Mouse (Mus musculus) mouse embryonic stem cell (cell line): ENCODE data around the gene Pik3cg.

Experiments
- in situ Hi-C, 2 experiments: fragments of 300-500 bp; cut with MboI; formaldehyde crosslinking; loops; 1 replicate in 1 of 2; 3 replicates in 1 of 2; pipeline ENCODE4 v1.14.3; 2019 to 2020; ENCODE audit warnings: low sequenced_read_pairs in 2 of 2, low pct_unique_long_range_greater_than_20kb in 1 of 2, mixed read lengths in 1 of 2; ENCODE audit not compliant: unreplicated experiment in 1 of 2

The Pik3cg gene

DNA sequence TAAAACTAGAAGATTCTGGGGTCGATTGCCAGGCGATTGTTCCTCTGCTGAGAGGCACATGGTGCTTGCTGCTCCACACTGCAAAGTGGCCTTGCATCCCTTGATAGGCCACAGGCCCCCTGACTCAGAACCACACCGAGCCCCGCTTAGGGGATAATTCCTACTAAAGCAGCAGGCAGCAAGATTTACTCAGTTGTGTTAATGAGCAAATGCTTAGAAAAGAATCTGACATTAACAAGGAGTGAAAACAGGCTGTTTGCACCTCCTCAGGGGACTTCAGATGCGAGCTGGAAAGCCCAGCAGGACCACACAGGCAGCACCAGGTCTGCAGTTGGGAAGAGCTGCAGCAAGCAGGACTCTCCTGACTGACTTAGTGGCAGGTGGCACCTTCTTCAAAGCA, 39.3 kb downstream of the Pik3cg start:
- in situ Hi-C loops = no loop called here

DNA sequence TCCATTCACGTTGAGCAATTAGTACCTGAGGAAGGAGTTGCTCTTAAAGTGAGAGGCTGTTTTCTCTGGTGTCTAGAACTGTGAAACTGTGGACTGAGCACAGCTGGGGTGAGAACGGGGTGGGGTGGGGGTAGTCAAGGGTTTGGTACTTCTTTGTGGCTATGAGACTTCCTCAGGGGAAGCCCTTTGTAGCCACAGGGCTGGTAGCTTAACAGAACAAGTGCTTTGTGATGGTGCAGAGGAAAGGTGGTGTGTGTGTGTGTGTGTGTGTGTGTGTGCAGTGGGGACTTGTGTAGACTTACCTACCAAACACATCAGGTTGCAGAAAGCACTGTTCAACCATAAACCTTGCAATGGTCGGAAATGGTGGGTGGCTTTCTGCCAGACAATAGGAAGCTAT, 39.7 kb downstream of the Pik3cg start:
- in situ Hi-C loops = no loop called here

DNA sequence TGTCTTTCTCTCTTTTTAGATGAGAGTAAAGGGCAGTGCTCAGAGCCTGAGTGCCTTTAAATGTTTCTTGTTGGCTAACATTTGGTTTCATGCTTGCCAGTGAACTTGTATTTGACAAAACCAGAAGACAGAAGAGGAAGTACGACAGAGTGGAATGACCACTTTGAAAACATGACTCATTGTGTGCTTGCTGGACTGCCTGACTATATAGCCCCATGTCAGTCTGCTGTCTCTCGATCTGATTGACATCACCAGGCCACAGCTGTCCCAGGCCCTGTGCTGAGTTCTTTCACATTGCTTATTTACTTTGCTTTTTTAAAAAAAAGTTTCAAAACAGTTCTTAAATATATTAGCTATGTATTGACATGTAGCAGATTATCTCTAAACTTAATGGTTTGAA, 44.8 kb downstream of the Pik3cg start:
- in situ Hi-C loops = no loop called here

DNA sequence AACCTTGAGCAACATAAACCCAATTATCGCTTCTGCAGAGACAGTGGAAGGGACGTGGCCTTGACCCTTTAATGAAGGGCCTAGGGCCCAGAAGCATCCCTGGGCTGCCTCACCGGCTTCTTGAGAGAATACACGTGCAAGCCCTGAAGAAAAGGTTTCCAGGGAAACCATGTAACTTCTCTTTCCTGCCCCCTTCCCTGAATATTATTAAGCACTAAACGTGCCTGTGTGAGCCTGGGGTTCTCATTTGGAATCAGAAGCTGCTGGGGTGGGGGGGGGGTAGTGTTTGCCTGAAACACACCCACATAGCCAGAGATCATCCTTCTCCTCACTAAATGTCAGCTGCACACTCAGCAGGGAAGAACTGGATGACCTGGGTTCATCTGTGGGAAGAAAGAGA, 49.7 kb downstream of the Pik3cg start:
- in situ Hi-C loops = no loop called here

DNA sequence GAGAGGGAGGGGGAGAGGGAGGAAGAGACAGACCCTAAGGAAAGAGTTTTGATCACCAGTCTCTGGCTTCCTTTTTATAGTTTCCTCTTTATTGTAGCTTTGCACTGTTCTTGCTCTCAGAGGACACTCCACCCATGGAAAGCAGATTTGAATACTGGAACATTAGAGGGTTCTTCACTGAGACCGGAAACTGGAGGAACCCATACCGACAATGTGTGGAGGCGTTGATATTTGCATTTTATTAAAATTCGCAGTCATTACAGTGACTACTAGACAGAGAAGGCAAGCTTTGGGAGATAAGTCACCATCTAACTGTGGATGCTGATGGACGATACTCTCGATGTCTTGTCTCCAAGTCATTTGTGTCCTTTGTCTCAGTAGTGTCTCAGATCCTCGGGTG, 61.9 kb downstream of the Pik3cg start:
- in situ Hi-C loops = loop anchor here in 1 of 2 experiments (5.0 kb wide), 1 partner anchor 164 kb away; no protein-coding TSS in a partner anchor

DNA sequence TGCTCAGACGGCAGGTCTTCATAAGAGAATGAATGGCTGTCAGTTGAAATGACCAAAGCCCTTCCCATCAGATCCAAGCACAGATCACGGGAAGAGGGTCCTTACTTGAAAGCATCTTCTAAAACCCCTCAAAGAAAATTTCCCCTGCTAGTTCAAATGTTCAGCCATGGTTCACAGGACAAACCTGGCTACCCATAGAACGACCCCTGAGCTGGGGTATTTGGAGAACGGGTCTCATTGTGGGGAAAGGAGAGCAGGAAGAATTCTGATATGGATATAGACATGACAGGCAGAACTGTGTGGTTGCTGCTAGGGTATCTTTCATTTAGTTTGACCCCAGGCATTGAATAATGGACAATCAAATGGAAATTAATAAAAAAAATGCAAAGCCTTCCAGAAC, 62.8 kb downstream of the Pik3cg start:
- in situ Hi-C loops = loop anchor here in 1 of 2 experiments (5.0 kb wide), 1 partner anchor 163 kb away; no protein-coding TSS in a partner anchor

DNA sequence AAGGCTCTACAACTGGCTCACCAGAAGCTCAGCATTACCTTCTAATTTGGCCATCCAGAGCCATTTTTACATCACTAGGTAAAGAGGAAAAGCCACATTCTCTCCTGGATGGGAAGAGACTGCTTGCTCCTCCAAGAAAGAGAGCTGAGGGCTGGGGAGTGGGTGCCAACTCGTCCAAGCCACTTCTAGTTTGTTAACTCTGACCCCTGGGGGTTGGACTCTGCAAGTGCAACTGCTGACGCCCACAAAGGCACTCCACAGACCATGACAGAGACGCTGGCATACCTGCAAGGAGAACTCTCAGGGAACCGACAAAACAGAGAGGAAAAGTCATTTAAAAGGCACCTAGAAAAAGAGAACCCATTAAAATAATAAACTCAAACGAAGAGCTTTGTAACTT, 63.9 kb downstream of the Pik3cg start:
- in situ Hi-C loops = loop anchor here in 1 of 2 experiments (5.0 kb wide), 1 partner anchor 177 kb away; no protein-coding TSS in a partner anchor

DNA sequence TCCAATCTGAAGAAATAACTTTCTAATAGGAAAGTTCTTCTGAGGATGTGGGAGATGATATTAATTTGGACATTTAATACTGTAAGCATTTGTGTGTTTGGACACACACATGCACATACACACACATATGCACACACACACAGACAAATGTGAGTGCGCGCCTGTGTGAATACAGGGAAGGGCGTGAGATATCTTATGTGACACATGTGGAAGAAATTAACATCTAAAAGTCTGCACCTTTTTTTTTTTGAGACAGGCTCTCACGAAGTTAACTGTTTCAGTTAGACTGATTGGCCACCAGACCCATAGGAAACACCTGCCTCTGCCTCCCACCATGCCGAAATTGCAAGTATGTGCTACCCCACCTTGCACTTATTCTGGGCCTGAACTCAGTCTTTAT, 64.7 kb downstream of the Pik3cg start:
- in situ Hi-C loops = loop anchor here in 1 of 2 experiments (5.0 kb wide), 1 partner anchor 176 kb away; no protein-coding TSS in a partner anchor

DNA sequence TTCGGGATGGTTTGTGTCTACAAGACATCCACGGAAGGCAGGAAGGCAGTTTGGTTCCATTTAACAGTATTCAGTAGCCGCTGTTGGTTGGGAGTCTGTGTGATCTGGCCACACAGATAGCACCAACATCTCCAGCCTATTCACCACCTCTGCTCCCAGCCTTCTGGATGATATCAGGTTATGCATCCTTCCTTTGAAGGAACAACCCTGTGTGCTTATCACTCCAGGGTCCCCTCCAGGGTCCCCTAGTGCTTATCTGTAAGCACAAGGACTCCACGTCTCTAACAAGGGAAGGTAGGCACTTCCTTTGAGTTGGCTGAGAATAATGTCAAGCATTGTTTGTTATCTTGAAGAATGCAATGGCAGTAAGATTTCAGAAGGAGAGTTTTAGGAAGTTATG, 65.3 kb downstream of the Pik3cg start:
- in situ Hi-C loops = loop anchor here in 1 of 2 experiments (5.0 kb wide), 1 partner anchor 176 kb away; no protein-coding TSS in a partner anchor

DNA sequence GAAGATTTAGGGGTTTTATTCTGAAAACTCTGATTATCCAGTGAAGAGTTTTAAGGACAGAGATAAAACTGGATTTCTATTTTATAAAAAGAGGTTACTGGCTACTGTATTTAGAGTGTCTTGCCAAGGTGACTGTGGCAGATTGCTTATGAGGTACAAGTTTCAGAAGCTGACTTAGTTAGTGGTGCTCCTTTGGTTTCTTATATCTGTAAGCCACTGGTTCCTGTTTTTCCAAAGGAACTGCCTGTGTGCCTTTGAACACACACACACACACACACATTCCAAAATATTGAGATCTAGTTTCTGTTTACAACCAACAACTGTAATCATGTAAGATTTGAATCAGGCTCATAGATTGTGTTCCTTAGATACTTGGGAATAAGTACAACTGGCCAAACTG, 66.7 kb downstream of the Pik3cg start:
- in situ Hi-C loops = loop anchor here in 1 of 2 experiments (5.0 kb wide), 1 partner anchor 174 kb away; no protein-coding TSS in a partner anchor

DNA sequence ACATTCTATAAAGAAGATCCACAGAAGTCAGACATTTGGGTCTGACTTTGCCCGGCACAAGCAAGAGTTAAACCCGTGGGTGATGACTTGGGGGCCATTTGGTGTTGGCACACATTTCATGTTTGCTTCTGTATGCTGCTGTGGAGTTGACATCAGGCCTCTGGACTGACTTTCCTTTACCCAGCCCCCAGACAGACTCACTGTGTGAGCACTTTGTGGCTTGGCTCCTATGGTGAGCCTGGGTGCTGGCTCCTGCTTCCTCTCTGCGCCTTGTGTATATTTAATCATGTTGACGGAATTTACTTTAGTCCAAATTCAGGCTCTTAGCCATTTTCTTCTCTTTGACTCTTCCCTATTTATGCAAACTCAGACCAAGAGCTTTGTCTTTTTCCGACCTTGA, 69.6 kb downstream of the Pik3cg start:
- in situ Hi-C loops = no loop called here

DNA sequence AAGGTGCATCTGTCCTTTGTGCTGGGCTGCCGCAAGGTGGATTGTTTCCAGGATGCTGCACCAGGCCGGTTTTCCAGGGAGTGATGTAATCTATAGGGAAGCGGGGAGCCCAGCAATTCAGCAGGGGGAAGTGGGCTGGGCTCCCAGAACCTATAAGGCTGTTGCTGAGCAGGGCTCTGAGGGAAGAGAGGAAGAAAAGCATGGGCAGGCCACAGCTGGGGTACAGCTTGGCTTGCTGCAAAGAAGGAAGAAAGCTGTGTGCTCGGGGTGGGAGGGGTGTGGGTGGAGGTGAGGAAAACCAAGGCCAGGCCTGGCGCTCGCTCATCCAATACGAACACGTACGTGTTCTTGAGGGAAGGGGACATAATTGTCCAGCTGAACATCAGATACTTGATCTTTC, 70.1 kb downstream of the Pik3cg start:
- in situ Hi-C loops = no loop called here

DNA sequence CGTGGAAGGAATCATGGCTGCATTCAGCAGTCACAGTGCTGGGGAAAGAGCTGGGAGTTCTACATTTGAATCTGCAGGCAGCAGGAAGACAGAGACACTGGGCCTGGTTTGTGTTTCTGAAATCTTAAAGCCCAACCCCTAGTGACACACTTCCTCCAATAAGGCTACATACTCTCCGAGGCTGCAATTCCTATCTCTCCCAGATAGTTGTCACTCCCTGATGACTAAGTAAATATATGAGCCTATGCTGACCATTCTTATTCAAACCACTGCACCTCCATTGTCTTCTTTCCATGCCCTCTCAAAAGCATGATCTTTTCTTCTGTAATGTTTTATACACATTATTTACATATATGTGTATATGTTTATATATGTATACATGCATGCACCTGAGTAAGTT, 70.9 kb downstream of the Pik3cg start:
- in situ Hi-C loops = no loop called here

DNA sequence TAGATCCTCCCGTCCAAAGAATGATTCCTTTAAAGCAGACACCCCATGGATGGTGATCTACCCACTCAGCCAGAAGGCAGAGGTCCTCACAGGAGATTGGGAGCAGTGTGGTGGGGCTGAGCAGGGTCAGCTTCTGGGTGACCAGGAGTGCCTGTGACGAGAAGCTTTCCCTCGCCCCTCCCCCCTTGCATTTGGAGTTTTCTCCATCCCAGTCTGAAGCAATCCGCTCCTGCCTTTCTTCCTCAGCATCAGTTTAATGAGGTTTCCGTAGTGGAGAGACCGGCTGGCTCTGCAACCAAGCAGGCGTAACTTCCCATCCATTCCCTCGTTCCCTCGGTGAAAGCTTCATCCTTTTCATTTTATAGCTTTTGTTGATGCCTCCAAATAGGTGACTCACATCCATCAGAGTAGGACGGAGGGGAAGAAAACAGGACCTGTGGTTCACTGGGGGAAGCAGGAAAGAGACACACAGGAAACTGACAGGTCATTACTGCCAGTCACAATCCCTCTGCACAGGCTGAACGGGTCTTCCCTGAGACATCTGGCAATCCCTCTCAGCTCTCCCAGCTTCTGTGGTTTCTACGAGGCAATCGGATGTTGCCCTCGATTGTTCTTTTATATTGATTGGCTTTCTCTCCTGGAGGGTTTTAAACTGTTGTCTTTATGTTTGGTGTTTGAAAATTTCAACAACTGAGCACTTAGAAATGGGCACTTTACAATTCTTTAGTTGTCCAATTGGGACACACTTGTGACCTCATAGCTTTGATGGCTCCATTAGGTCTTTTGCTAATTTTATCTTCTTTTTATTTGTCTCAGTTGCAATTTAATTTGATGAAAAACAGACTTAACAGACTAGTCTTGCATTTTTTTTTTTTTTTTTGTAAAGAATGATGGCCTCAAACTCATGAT, 80.6 kb downstream of the Pik3cg start:
- in situ Hi-C loops = no loop called here

DNA sequence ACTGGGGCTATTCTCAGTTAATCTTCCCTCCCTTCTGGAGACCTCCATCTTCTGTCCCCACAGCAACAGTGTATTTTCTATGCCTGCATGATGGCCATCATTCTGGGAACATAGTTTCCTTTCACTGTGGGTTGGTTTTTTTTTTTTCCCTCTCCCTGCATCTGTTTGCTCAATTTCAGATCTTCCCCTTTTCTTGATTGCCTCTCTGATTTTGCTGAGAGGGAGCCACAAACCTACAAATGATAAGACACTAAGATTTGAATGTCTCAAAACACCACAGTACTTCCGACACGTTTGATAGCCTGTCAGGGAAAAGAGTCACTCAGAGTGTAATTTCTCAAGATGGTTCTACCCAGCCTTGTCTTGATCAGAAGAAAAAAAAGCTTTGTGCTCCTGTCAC, 81.3 kb downstream of the Pik3cg start:
- in situ Hi-C loops = no loop called here

DNA sequence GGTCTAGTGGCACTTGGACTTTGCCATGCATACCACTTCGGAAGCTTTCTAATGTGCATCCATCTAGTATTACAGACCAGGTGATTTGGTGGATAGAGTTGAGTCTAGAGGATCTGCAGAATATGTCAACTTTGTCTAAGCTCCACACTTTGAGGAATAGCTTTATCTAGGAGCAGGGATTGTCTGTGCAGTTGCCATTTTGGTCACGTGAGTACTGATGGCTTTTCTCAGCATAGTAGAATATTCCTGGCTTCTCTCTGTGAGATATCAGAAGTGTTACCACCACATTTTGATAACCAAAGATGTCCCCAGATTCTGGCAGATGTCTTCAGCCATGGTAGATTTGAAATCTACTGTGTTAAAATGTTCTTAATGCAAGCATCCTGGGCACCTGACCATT, 84.0 kb downstream of the Pik3cg start:
- in situ Hi-C loops = no loop called here

DNA sequence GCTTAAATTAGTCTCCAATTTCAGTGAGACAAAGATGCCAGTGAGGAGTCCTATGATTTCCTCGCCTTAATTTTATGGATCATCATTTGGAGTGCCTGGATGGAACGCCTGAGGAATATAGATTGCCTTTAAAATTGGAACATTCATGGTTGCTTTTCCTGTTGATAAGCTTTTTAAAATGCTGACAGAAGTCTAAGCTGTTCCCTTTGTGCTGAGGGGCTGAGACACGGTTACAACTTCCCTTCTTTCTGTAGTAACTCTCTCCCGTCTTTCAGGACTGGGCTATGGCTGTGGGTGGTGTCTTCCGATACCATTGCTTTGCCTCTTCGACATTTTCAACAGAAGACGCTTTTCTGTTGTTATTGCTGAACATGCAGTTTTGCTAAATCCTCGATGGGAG, 84.4 kb downstream of the Pik3cg start:
- in situ Hi-C loops = no loop called here

DNA sequence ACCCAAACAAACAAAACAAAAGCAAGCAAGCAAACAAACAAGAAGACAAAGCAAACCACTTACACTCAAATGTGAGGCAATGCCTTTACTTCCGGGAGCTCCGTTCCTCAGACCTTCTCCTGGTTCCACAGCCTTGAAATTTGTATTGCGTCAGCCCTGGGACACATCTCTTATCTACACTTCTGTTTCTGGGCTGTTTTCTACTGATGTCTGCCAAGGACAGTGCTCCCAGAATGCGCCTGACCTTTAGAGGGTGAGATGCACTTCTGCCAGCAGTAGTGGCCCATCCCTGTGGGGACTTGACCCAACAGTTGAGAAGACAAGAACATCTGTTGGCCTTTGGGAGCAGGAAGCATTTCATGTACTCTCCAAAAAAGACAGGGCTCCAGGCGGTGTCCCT, 84.9 kb downstream of the Pik3cg start:
- in situ Hi-C loops = no loop called here
